Mouse (Mus musculus): ENCODE results near the gene 4833427G06Rik.
"Not testable (repeated sequence)": the region's sequence is repeated elsewhere in the genome, so short reads cannot be mapped to it uniquely, and the experiment has no call there.

Gene 4833427G06Rik

DNA sequence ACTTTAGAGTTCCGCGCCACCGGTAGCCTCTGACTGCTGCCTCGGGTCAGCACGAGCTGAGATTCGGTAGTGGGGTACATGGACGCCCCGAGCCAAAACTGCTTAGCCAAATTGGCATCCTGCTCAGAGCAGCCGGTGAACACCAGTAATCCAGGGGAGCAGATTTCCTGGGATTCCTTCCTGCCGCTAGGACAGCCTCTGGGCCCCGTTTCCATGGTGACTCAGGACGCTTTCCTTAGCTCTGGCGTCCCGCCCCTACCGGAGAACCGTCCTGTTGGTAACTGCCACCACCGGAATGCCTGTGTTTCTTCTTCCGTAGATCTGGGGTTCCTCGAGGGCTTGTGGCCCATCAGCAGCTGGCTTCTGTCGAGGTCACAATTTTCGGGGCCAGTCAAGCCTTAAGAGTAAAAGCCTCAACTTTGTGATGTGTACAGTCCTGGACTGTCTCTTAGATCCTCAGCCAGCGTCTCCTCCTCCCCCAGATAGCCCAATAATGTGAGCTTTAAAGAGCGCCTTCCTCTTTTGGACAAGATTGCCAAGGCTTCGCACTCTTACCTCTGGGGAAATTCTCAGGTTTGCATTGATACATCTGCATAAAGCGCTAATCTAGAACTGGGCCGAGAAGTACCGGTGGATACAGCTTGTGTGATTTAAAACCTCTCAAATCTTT lies at the start of gene 4833427G06Rik:
Gene 4833427G06Rik, minus strand, starts transcription at position 323 of the 670 bp plus-strand sequence.
- no peak for DNase-seq (ENCODE audit: low spot score in 2 of 2)

- DNase-seq (ENCODE audit: low spot score in 2 of 2) = no peak
These were observed 45.4 kb upstream of the 4833427G06Rik start for GRCm38 (mm10) chr9:51147294-51147693.

DNA sequence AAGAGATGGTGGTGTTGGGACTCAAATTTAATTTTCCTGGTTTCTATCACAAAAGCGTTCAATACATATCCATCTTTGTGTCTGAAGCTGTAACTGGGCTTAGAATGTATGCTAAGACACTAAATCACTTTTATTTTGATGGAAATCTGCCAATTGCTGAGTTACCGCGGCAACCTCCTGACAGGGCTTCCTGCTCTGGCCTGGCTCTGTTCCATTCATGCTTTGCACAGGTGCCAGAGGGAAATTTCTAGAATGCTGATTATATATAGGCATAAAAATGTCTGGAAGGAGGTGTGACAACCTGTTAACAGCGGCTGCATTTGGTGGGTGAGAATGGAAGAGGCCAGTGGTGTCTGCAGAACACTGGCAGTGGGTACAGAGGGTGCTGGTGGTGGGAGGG lies 44.6 kb upstream of the 4833427G06Rik start:
- no peak for DNase-seq (ENCODE audit: low spot score in 2 of 2)

GRCm38 (mm10) chr9:51144218-51144617 lies 42.3 kb upstream of the 4833427G06Rik start:
- DNase-seq (ENCODE audit: low spot score in 2 of 2) = no peak

GRCm38 (mm10) chr9:51143437-51143836 lies 41.6 kb upstream of the 4833427G06Rik start:
- DNase-seq (ENCODE audit: low spot score in 2 of 2) = no peak

GRCm38 (mm10) chr9:51140711-51141110 lies 38.8 kb upstream of the 4833427G06Rik start:
- no peak for DNase-seq (ENCODE audit: low spot score in 2 of 2)

GRCm38 (mm10) chr9:51139401-51139800 lies 37.5 kb upstream of the 4833427G06Rik start:
- not testable (repeated sequence) for DNase-seq (ENCODE audit: low spot score in 2 of 2)

DNA sequence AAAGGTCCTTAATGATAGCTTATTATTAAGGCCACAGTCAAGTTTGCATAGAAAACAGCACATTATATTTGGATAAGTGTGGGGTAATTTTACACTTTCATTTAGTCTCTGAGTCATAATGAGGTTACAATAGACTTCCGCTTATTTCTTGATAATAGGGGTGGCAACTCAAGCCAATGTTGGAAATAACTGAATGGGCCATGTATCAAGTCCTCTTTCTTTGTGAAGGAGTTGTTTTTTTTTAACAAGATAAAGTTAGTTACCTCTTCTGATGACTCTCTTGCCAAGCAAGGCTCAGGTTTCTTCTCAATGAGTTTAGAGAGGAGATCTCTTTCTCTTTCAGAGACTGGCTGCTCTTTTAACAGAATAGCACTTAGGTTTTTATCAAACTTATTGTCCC lies 36.4 kb upstream of the 4833427G06Rik start:
- DNase-seq (ENCODE audit: low spot score in 2 of 2) = no peak

DNA sequence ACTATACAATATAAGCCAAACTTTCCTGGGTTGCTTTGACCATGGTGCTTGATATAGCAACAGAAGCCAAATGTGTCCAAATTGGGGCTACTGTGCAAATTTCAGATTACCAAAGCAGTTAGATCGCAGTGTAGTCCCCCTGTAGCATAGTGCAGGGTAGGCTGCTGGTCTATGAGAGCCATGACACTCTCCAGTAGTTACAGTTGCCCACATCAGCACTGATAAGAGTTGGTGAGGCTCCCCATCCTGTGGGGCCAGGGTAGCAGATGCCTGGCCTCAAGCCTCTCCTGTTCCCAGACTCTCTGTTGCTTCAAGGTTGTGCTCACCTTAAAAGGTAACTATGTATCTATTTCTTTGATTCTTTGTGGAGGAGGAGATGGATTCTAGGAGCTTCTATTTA lies 36.0 kb upstream of the 4833427G06Rik start:
- no peak for DNase-seq (ENCODE audit: low spot score in 2 of 2)

GRCm38 (mm10) chr9:51137432-51137831 lies 35.6 kb upstream of the 4833427G06Rik start:
- DNase-seq (ENCODE audit: low spot score in 2 of 2) = no peak

DNA sequence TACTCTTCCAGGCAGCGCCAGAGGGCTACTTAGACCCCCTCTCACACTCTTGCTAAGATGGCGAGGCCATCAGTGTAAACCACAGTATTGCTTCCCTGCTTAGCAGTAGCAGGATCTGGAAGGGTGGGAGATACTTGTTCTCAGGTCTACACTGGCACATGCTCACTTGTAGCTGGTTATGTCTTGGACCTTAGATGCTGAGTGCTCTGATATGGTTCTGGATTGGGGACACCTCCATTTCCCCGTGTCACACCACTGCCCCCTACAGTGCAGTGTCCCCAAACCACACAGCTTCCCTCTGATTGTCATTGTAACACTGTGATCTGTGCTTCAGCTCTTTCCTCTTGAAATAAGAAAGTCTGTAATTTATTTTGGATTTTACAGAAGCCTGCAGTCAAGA lies 35.1 kb upstream of the 4833427G06Rik start:
- no peak for DNase-seq (ENCODE audit: low spot score in 2 of 2)

DNA sequence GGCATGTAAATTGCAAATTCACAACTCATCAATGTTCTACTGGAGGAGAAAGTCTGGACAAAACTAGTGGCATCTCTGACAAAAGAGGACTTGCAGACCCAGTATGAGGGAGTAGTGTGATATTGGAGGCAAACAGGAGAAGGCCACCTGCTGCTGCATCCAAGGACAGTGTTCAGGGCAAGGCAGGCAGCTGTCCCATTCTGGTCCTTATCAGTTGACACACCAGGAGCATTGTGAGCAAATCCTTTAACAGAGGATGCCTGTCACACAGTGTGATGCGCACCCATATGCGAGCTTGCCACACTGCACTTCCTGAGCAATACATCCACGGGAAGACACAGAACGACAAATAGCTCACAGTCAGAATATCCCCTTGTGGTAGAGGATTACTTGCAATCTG lies 12.9 kb upstream of the 4833427G06Rik start:
- no peak for DNase-seq (ENCODE audit: low spot score in 2 of 2)

DNA sequence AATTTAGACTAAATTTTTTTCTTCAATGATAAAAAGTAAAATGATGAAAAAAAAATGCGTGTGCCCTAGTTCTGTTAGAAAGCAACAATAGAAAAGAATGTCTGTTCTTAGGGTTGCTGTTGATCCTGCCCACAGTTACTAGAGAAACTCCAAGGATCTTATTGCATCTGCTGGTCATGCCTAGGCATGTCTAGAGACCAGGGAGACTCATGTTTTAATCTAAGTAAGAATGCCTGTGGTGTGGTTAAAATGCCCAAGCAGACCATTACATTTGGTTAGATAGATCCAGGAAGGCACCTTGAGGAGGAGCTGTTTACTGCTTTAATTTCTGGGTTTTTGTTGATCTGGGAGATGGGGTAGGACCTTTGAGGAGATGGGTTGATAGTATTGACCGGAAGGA lies 3.9 kb upstream of the 4833427G06Rik start:
- DNase-seq (ENCODE audit: low spot score in 2 of 2) = no peak

DNA sequence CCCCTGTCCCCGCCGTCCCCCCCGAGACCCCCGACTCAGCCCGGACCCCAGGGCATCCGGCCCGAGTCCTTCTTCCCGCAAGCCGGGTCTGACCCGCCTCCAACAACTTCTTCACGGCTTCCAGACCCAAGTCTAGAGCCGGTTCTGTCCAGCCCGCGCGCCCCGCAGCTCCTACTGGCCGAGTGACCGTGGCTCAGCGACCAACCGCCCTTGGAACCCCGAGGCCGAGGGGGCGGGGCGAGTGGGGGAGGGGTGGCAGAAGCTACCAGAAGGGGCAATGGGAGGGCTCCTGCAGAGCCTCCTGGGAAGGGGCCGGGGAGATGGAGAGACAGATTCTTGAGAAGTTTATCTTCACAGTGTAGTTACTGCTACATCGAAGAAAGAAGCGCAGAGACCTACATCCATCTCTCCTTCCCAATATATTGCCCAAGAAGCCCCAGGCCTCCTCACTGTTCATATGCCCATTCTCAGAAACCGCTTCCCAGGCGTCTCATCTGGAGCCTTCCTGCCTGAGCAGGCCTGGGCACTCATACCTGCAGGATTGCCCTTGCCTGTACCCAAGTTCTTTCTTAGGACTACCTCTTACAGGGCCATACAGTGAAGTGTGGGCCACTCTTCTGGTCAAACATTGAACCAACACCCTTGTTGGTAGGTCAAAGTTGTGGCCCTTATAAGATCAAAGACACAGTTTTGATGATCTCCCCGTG lies 2.1 kb upstream of the 4833427G06Rik start:
- DNase-seq (ENCODE audit: low spot score in 2 of 2) = no peak

DNA sequence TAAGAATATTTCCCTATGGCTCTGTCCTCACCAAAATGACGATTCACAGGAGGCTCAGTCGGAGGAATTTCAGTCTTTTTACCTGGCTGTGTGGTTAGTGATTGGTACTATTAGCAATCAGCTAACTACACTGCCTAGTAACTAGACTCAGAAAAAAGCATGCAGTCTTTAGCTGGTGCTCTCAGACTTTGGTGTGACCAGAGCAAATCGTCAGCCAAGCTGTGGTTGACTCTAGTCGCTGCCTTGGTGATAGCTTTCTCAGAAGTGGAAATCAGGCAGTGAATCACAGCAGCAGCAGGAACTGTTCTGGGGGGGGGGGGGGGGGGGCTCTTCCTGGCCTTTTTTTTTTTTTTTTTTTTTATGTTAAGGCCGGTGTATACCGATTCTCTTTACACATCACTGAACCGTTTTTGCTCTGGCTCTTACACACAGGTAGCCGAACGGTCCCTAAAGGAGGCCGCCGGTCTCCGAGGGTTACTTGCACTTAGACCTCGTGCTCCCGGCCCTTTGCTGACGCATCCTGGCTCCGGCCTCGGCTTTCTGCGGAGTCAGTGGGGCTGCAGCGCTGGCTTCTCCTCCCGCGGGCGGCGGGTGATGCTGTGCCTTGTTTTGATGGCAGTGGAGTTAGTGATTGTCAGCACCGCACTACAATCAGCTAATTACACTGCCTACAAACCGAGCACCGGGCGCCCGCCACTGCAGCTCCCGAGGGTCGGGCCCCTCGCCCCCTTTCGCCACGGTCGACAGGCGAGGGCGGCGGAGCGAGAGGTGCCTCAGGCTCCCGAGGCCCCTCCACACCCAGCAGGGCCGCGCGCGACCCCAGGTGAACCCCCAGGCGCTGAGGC lies 1.3 kb upstream of the 4833427G06Rik start:
- peak; percentile 13 to 64 for DNase-seq (ENCODE audit: low spot score in 2 of 2)

DNA sequence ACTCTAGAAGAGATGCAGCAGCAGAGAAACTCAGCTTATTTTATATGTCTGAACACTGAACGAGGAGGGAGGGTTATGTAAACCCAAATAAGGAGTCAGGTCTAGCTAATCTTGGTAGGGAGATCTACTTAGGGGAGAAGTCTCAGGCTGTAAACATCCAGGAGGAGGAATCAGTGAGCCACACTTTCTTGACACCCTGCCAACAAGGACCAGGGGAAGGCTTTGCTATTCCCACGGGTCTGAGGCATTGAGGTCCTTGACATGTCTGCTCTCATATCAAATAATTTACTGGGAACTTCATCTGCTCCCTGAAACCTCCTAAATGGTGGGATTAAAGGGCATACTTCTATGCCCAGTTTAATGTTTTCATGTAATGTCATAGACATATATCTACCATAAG lies 5.6 kb downstream of the 4833427G06Rik start:
- DNase-seq (ENCODE audit: low spot score in 2 of 2) = no peak

DNA sequence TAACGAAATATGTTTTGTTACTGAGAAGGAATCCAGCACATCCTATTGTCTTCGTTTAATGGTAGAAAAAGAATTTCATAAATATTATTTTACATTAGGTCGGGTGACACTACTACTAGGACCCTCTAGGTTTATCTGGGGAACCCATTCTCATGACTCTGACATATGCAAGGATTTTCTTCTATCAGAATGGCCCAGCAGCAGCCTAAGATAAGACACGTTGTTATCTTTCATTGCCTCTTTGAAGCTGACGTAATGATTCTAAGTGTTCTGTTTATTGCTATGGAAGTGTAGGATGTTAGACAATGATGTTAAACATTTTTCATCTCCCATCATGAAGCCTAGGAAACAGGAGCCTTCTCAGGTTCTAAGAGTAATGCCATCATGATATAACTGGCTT lies 8.2 kb downstream of the 4833427G06Rik start:
- DNase-seq (ENCODE audit: low spot score in 2 of 2) = no peak

DNA sequence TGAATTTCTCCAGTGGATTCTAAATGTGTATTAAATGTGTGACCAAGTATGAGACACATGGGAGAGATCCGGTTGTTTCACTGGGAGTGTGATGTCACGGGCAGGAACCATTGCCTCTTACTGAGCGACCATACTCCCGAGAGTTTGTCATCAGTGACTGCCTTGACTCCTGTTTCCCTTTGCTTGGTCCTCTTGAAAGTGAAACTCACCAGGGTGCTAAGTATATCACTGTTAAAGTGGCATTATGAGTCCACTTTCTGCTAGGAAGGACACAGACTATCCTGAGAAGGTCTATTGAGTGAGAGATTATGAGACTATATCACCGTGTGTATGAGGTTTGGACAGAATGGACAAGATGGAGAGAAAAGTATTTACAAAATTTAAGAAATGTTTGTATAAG lies 20.3 kb downstream of the 4833427G06Rik start:
- no peak for DNase-seq (ENCODE audit: low spot score in 2 of 2)

DNA sequence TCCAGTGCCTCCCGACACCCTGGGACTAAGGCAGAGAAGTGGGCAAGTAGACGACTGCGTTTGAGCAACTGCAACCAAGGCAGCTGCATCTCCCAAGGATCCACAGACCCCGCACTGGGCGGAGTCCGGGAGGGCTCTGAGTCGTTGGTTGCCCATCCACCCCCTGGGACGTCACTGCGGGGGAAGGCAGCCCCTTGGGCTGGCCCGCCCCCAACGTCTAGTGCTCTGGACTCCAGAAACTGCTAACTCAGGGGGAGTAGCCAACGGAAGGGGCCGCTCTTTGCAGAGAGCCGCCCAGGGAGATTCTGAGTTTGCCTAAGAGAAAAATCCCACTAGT lies 24.9 kb downstream of the 4833427G06Rik start, which contains the start of gene Layn:
Gene Layn, minus strand, starts transcription at position 116 of the 337 bp plus-strand sequence.
- peak; percentile 55 to 71 for DNase-seq (ENCODE audit: low spot score in 2 of 2)

GRCm38 (mm10) chr9:51076300-51076978 lies 25.4 kb downstream of the 4833427G06Rik start:
- no peak for DNase-seq (ENCODE audit: low spot score in 2 of 2)

DNA sequence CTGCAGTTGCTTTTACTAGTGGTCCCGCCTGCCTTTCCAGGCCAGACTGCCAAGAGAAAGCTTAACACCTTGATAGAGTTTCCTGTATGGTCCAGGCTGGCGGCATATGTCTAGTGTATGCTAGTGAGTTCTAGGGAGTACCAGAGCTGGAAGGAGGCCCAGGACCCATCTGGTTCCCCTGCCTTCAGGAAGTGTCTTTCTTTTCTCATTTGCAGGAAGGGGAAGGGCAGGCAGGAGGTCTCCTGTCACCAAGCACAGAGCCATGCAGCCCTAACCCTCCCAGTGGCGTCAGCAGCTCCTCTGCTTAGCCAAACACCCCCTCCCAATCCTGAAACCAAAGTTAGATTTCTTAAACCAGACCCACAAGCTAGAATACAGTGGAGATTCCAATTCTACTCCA lies 26.1 kb downstream of the 4833427G06Rik start:
- DNase-seq (ENCODE audit: low spot score in 2 of 2) = no peak

GRCm38 (mm10) chr9:51070801-51071200 lies 31.1 kb downstream of the 4833427G06Rik start:
- DNase-seq (ENCODE audit: low spot score in 2 of 2) = no peak
